19 mouse cellular contexts compared by ENCODE assay signal in genomic region chr10:80204055-80204454, GRCm38 (mm10). TPM values are rescaled to one million over a fixed set of nuclear protein-coding genes. Genes with fewer than 3 reads are reported as not detected.
DNase-seq lines count a peak whose midpoint lies in the region; ATAC-seq and TF ChIP-seq lines count a peak whose summit lies in the region.
"Had no signal": no experiment of that assay in that cellular context is flagged by ENCODE, and none has a peak within 500 bp of the region (broad histone marks: within the 10 kb centered on the region; RNA-seq: fewer than 3 reads in every experiment).

No protein-coding gene starts in this region.

- TF ChIP-seq CTCF in midbrain, postnatal 0 days (IDR thresholded peaks at IDR 0.05): no peak
- no peak for TF ChIP-seq CTCF in layer of hippocampus, adult 2 months (conservative IDR thresholded peaks at IDR 0.05)

- no peaks in the 10 kb centered on the region for H3K36me3 ChIP-seq in midbrain, embryonic 10.5 days
- H3K36me3 ChIP-seq in midbrain, postnatal 0 days (ENCODE audit: insufficient read depth, low read length): no peaks in the 10 kb centered on the region
- no peaks in the 10 kb centered on the region for H3K36me3 ChIP-seq in embryonic facial prominence, embryonic 11.5 days (replicated peaks; ENCODE audit: control insufficient read depth, insufficient read depth, low read depth, low read length)
- no peaks in the 10 kb centered on the region for H3K36me3 ChIP-seq in limb, embryonic 10.5 days
- H3K36me3 ChIP-seq: embryonic facial prominence, embryonic 12.5 days; liver, embryonic 13.5 days had no signal

- H3K27me3 ChIP-seq in midbrain, embryonic 10.5 days (ENCODE audit: low read depth, poor library complexity, severe bottlenecking): peaks cover 20% of the 10 kb centered on the region; the same call in 1 of the 2 replicates
- no peaks in the 10 kb centered on the region for H3K27me3 ChIP-seq in midbrain, postnatal 0 days (ENCODE audit: insufficient read depth, low read length)
- H3K27me3 ChIP-seq in embryonic facial prominence, embryonic 11.5 days (ENCODE audit: control insufficient read depth, insufficient read depth, low read length): no peaks in the 10 kb centered on the region; the same call in 1 of the 2 replicates
- H3K27me3 ChIP-seq in limb, embryonic 10.5 days (ENCODE audit: low read depth, poor library complexity, severe bottlenecking): peaks cover 17% of the 10 kb centered on the region

- ATAC-seq in midbrain, postnatal 0 days (ENCODE audit: low FRiP score): no peak
- ATAC-seq in embryonic facial prominence, embryonic 11.5 days (replicated peaks; ENCODE audit: insufficient number of reproducible peaks, low FRiP score, low TSS enrichment, low read depth): no peak
- ATAC-seq: lung, postnatal 0 days had no signal

- peak overlapping the region; percentile 89 for H3K27ac ChIP-seq in midbrain, embryonic 10.5 days (replicated peaks)
- H3K27ac ChIP-seq in midbrain, postnatal 0 days (ENCODE audit: low read depth, low read length): no peak overlapping the region
- no peak overlapping the region for H3K27ac ChIP-seq in embryonic facial prominence, embryonic 11.5 days (replicated peaks; ENCODE audit: low read depth, low read length)
- peak overlapping the region; percentile 50; the same call in 1 of the 2 replicates for H3K27ac ChIP-seq in limb, embryonic 10.5 days
- no peak overlapping the region for H3K27ac ChIP-seq in layer of hippocampus, adult 2 months
- H3K27ac ChIP-seq: embryonic facial prominence, embryonic 12.5 days; liver, embryonic 13.5 days had no signal

- H3K4me1 ChIP-seq in midbrain, embryonic 10.5 days: peaks cover 77% of the 10 kb centered on the region
- H3K4me1 ChIP-seq in midbrain, postnatal 0 days (ENCODE audit: insufficient read depth, low read length): peaks cover 4% of the 10 kb centered on the region
- H3K4me1 ChIP-seq in embryonic facial prominence, embryonic 11.5 days (ENCODE audit: control insufficient read depth, insufficient read depth, low read length): no peaks in the 10 kb centered on the region; the same call in 1 of the 2 replicates
- H3K4me1 ChIP-seq in limb, embryonic 10.5 days: peaks cover 28% of the 10 kb centered on the region
- H3K4me1 ChIP-seq: liver, embryonic 13.5 days had no signal

- H3K9me3 ChIP-seq in midbrain, embryonic 10.5 days (replicated peaks): no peaks in the 10 kb centered on the region
- H3K9me3 ChIP-seq in midbrain, postnatal 0 days (ENCODE audit: low read length): no peaks in the 10 kb centered on the region
- no peaks in the 10 kb centered on the region for H3K9me3 ChIP-seq in embryonic facial prominence, embryonic 11.5 days (replicated peaks; ENCODE audit: control insufficient read depth, low read length)
- no peaks in the 10 kb centered on the region for H3K9me3 ChIP-seq in limb, embryonic 10.5 days (replicated peaks)
- H3K9me3 ChIP-seq: embryonic facial prominence, embryonic 12.5 days; liver, embryonic 13.5 days; megakaryocyte, embryonic 14.5 days had no signal

- WGBS in midbrain, embryonic 10.5 days: 14% methylated on average over 7 of the region's 7 CpGs
- WGBS in midbrain, postnatal 0 days: 8% methylated on average over 7 of the region's 7 CpGs
- WGBS in embryonic facial prominence, embryonic 11.5 days: 27% methylated on average over 7 of the region's 7 CpGs
- 56% methylated on average over 7 of the region's 7 CpGs for WGBS in limb, embryonic 10.5 days

- H3K9ac ChIP-seq in midbrain, postnatal 0 days (replicated peaks; ENCODE audit: low read length, poor library complexity, severe bottlenecking): no peak overlapping the region
- H3K9ac ChIP-seq in embryonic facial prominence, embryonic 11.5 days (replicated peaks; ENCODE audit: low read length): peak overlapping the region; percentile 32; the same call in 1 of the 2 replicates
- H3K9ac ChIP-seq: embryonic facial prominence, embryonic 12.5 days; liver, embryonic 13.5 days had no signal

- peak overlapping the region; percentile 31 for H3K4me3 ChIP-seq in midbrain, embryonic 10.5 days
- H3K4me3 ChIP-seq in midbrain, postnatal 0 days (ENCODE audit: low read depth, low read length): no peak overlapping the region
- H3K4me3 ChIP-seq in embryonic facial prominence, embryonic 11.5 days (ENCODE audit: low read depth, low read length): no peak overlapping the region
- H3K4me3 ChIP-seq in limb, embryonic 10.5 days: no peak overlapping the region
- H3K4me3 ChIP-seq in layer of hippocampus, adult 2 months: no peak overlapping the region
- H3K4me3 ChIP-seq: embryonic facial prominence, embryonic 12.5 days; liver, embryonic 13.5 days; megakaryocyte, embryonic 14.5 days had no signal

- DNase-seq in midbrain, embryonic 10.5 days (ENCODE audit: low spot score): peak; percentile 71
- DNase-seq in midbrain, postnatal 0 days (ENCODE audit: low spot score): no peak
- no peak for DNase-seq in embryonic facial prominence, embryonic 11.5 days (ENCODE audit: low spot score)
- DNase-seq in limb, embryonic 10.5 days (ENCODE audit: low spot score): no peak
- DNase-seq in layer of hippocampus, adult 2 months (ENCODE audit: low spot score in 2 of 2): no peak
- no peak for DNase-seq in cerebellum, postnatal 25 days
- DNase-seq in frontal cortex, adult 2 months (ENCODE audit: extremely low spot score in 1 of 2, low spot score in 1 of 2): no peak
- DNase-seq: cerebellum, postnatal 14 days; gastrocnemius, postnatal 36 days; kidney, adult 11 months; kidney, postnatal 25 days; liver, embryonic 13.5 days; right cerebral cortex, postnatal 4 days; thymus, adult 2 months had no signal

- no peak overlapping the region for H3K4me2 ChIP-seq in midbrain, postnatal 0 days (ENCODE audit: low read depth, low read length, poor library complexity, severe bottlenecking)
- H3K4me2 ChIP-seq in embryonic facial prominence, embryonic 11.5 days (ENCODE audit: low read depth, low read length): no peak overlapping the region
- H3K4me2 ChIP-seq: embryonic facial prominence, embryonic 12.5 days; heart, embryonic 11.5 days; liver, embryonic 13.5 days had no signal

RNA-seq across cellular contexts. Expression of gene Mum1, which starts 22.2 kb away (rescaled TPM):
- 154 and 166 TPM in 2 replicates for polyA plus RNA-seq in midbrain, embryonic 10.5 days (2016; fragmentation: Nextera tagmentation; extraction: Ambion mirVana)
- total RNA-seq in midbrain, postnatal 0 days (2014; rRNA removed): 45.1 and 60.9 TPM in 2 replicates
- polyA plus RNA-seq in midbrain, postnatal 0 days (2015; fragmentation: Nextera tagmentation; extraction: Ambion mirVana): 42.4 and 49.6 TPM in 2 replicates
- 75.1 and 94.3 TPM in 2 replicates for polyA plus RNA-seq in embryonic facial prominence, embryonic 11.5 days (2014; fragmentation: Nextera tagmentation; extraction: Ambion mirVana)
- 122 and 128 TPM in 2 replicates for polyA plus RNA-seq in limb, embryonic 10.5 days (2016; fragmentation: Nextera tagmentation; extraction: Ambion mirVana)
- 10 to 100 TPM; 41.4 to 49.6 TPM for total RNA-seq in layer of hippocampus, adult 2 months (2021)
- 32.4 and 37.9 TPM in 2 replicates for polyA plus RNA-seq in frontal cortex, adult 2 months (2012; rRNA removed)

RNA-seq across cellular contexts. Expression of gene Efna2, which starts 24.8 kb away (rescaled TPM):
- polyA plus RNA-seq in midbrain, embryonic 10.5 days (2016; fragmentation: Nextera tagmentation; extraction: Ambion mirVana): 56.6 and 64.5 TPM in 2 replicates
- 45.1 and 51.1 TPM in 2 replicates for total RNA-seq in midbrain, postnatal 0 days (2014; rRNA removed)
- 52.1 and 58.4 TPM in 2 replicates for polyA plus RNA-seq in midbrain, postnatal 0 days (2015; fragmentation: Nextera tagmentation; extraction: Ambion mirVana)
- 34.6 and 42.3 TPM in 2 replicates for polyA plus RNA-seq in embryonic facial prominence, embryonic 11.5 days (2014; fragmentation: Nextera tagmentation; extraction: Ambion mirVana)
- 63.1 and 66.8 TPM in 2 replicates for polyA plus RNA-seq in limb, embryonic 10.5 days (2016; fragmentation: Nextera tagmentation; extraction: Ambion mirVana)
- 1 to 10 TPM; 7.1 to 9.7 TPM for total RNA-seq in layer of hippocampus, adult 2 months (2021)
- 8.2 and 10.2 TPM in 2 replicates for polyA plus RNA-seq in frontal cortex, adult 2 months (2012; rRNA removed)
- total RNA-seq: hematopoietic stem cell, adult 5-6 weeks had no signal

RNA-seq across cellular contexts. Expression of gene 1600002K03Rik, which starts 31.3 kb away (rescaled TPM):
- 10.6 and 11.2 TPM in 2 replicates for polyA plus RNA-seq in midbrain, embryonic 10.5 days (2016; fragmentation: Nextera tagmentation; extraction: Ambion mirVana)
- 2.3 and 2.8 TPM in 2 replicates for total RNA-seq in midbrain, postnatal 0 days (2014; rRNA removed)
- 4.1 and 5.3 TPM in 2 replicates for polyA plus RNA-seq in midbrain, postnatal 0 days (2015; fragmentation: Nextera tagmentation; extraction: Ambion mirVana)
- polyA plus RNA-seq in embryonic facial prominence, embryonic 11.5 days (2014; fragmentation: Nextera tagmentation; extraction: Ambion mirVana): 6.0 and 6.8 TPM in 2 replicates
- 8.7 and 13.1 TPM in 2 replicates for polyA plus RNA-seq in limb, embryonic 10.5 days (2016; fragmentation: Nextera tagmentation; extraction: Ambion mirVana)
- 1 to 10 TPM; 7.0 to 7.4 TPM for total RNA-seq in layer of hippocampus, adult 2 months (2021)
- polyA plus RNA-seq in frontal cortex, adult 2 months (2012; rRNA removed): 14.3 and 15.8 TPM in 2 replicates

RNA-seq across cellular contexts. Expression of gene Cirbp, which starts 38.3 kb away (rescaled TPM):
- polyA plus RNA-seq in midbrain, embryonic 10.5 days (2016; fragmentation: Nextera tagmentation; extraction: Ambion mirVana): 91.8 and 135 TPM in 2 replicates
- 315 and 337 TPM in 2 replicates for total RNA-seq in midbrain, postnatal 0 days (2014; rRNA removed)
- polyA plus RNA-seq in midbrain, postnatal 0 days (2015; fragmentation: Nextera tagmentation; extraction: Ambion mirVana): 760 and 829 TPM in 2 replicates
- 74.0 and 77.8 TPM in 2 replicates for polyA plus RNA-seq in embryonic facial prominence, embryonic 11.5 days (2014; fragmentation: Nextera tagmentation; extraction: Ambion mirVana)
- polyA plus RNA-seq in limb, embryonic 10.5 days (2016; fragmentation: Nextera tagmentation; extraction: Ambion mirVana): 90.7 and 129 TPM in 2 replicates
- 100 to 1,000 TPM in 1 of 2 experiments, 10 to 100 TPM in 1; 88.3 to 103 TPM for total RNA-seq in layer of hippocampus, adult 2 months (2021)
- polyA plus RNA-seq in frontal cortex, adult 2 months (2012; rRNA removed): 212 and 226 TPM in 2 replicates

RNA-seq across cellular contexts. Expression of gene Ndufs7, which starts 44.9 kb away (rescaled TPM):
- 288 and 314 TPM in 2 replicates for polyA plus RNA-seq in midbrain, embryonic 10.5 days (2016; fragmentation: Nextera tagmentation; extraction: Ambion mirVana)
- 193 and 201 TPM in 2 replicates for total RNA-seq in midbrain, postnatal 0 days (2014; rRNA removed)
- 358 and 388 TPM in 2 replicates for polyA plus RNA-seq in midbrain, postnatal 0 days (2015; fragmentation: Nextera tagmentation; extraction: Ambion mirVana)
- 221 and 253 TPM in 2 replicates for polyA plus RNA-seq in embryonic facial prominence, embryonic 11.5 days (2014; fragmentation: Nextera tagmentation; extraction: Ambion mirVana)
- 311 and 345 TPM in 2 replicates for polyA plus RNA-seq in limb, embryonic 10.5 days (2016; fragmentation: Nextera tagmentation; extraction: Ambion mirVana)
- total RNA-seq in layer of hippocampus, adult 2 months (2021): 100 to 1,000 TPM; 201 to 210 TPM
- 380 and 448 TPM in 2 replicates for polyA plus RNA-seq in frontal cortex, adult 2 months (2012; rRNA removed)

Comparison
In these comparisons a context has a peak if more than half of its experiments do, and no peak if none do; other contexts are left out.
1. H3K27ac ChIP-seq: peak in midbrain, embryonic 10.5 days (single experiment) and limb, embryonic 10.5 days (single experiment); none in midbrain, postnatal 0 days (single experiment), embryonic facial prominence, embryonic 11.5 days (single experiment) and layer of hippocampus, adult 2 months (single experiment).